21 mouse cellular contexts compared by ENCODE assay signal in genomic region chr11:35938790-35939385, GRCm38 (mm10). TPM values are rescaled to one million over a fixed set of nuclear protein-coding genes. Genes with fewer than 3 reads are reported as not detected.
A peak's percentile ranks its signal among the peaks of the same experiment; 100 is the strongest.
DNase-seq lines count a peak whose midpoint lies in the region; ATAC-seq lines count a peak whose summit lies in the region.
"Had no signal": no experiment of that assay in that cellular context is flagged by ENCODE, and none has a peak within 500 bp of the region (broad histone marks: within the 10 kb centered on the region; RNA-seq: fewer than 3 reads in every experiment).

No protein-coding gene starts in this region.

- ATAC-seq in embryonic facial prominence, embryonic 12.5 days (ENCODE audit: insufficient number of reproducible peaks, insufficient read depth, low FRiP score, low TSS enrichment) = 0 out of 2 replicates have a peak, but pooled peaks have one; percentile 29
- 0 out of 2 replicates have a peak, but pooled peaks have one; percentile 54 for ATAC-seq in lung, embryonic 15.5 days (ENCODE audit: borderline replicate concordance, extremely low read depth, low FRiP score, low TSS enrichment)
- peak; percentile 88 for ATAC-seq in kidney, embryonic 15.5 days (replicated peaks; ENCODE audit: low FRiP score)
- ATAC-seq in megakaryocyte progenitor cell, adult 5-6 weeks (replicated peaks; ENCODE audit: poor library complexity) = no peak

- no peak overlapping the region for H3K27ac ChIP-seq in embryonic facial prominence, embryonic 12.5 days
- no peak overlapping the region for H3K27ac ChIP-seq in embryonic facial prominence, embryonic 10.5 days (replicated peaks)
- H3K27ac ChIP-seq in lung, embryonic 15.5 days = peak overlapping the region; percentile 69
- peak overlapping the region; percentile 89 for H3K27ac ChIP-seq in kidney, embryonic 15.5 days
- H3K27ac ChIP-seq: forebrain, embryonic 12.5 days; heart, adult 2 months; heart, embryonic 15.5 days; liver, embryonic 14.5 days; macrophage; midbrain, embryonic 12.5 days; neural tube, embryonic 12.5 days had no signal

- 56% methylated on average over 6 of the region's 6 CpGs for WGBS in embryonic facial prominence, embryonic 12.5 days
- WGBS in embryonic facial prominence, embryonic 10.5 days = 61% methylated on average over 6 of the region's 6 CpGs
- WGBS in lung, embryonic 15.5 days = 41% methylated on average over 6 of the region's 6 CpGs
- WGBS in kidney, embryonic 15.5 days = 41% methylated on average over 6 of the region's 6 CpGs

- DNase-seq in embryonic facial prominence, embryonic 10.5 days (ENCODE audit: low spot score) = no peak
- DNase-seq in lung, adult 18-20 months = no peak
- DNase-seq in retina, embryonic 14.5 days (ENCODE audit: low spot score) = peak; percentile 30
- no peak for DNase-seq in frontal cortex, adult 2 months (ENCODE audit: extremely low spot score in 1 of 2, low spot score in 1 of 2)
- DNase-seq: adrenal gland, postnatal 14 days; cerebellum, adult 11 months; cerebellum, postnatal 25 days; embryo, embryonic 11 days; gastrocnemius, postnatal 14 days; heart, adult 2 months; heart, postnatal 4 days had no signal

- no peak overlapping the region for H3K9ac ChIP-seq in embryonic facial prominence, embryonic 12.5 days
- no peak overlapping the region for H3K9ac ChIP-seq in lung, embryonic 15.5 days
- H3K9ac ChIP-seq in kidney, embryonic 15.5 days = no peak overlapping the region
- H3K9ac ChIP-seq: forebrain, embryonic 12.5 days; heart, embryonic 15.5 days; liver, embryonic 14.5 days; midbrain, embryonic 12.5 days; neural tube, embryonic 12.5 days had no signal

- no peak overlapping the region for H3K4me3 ChIP-seq in embryonic facial prominence, embryonic 12.5 days
- no peak overlapping the region for H3K4me3 ChIP-seq in embryonic facial prominence, embryonic 10.5 days
- H3K4me3 ChIP-seq in lung, embryonic 15.5 days = no peak overlapping the region
- no peak overlapping the region for H3K4me3 ChIP-seq in kidney, embryonic 15.5 days (replicated peaks)
- H3K4me3 ChIP-seq: forebrain, embryonic 12.5 days; heart, adult 2 months; heart, embryonic 15.5 days; midbrain, embryonic 12.5 days; neural tube, embryonic 12.5 days had no signal

- H3K4me2 ChIP-seq in embryonic facial prominence, embryonic 12.5 days (replicated peaks) = no peak overlapping the region
- no peak overlapping the region for H3K4me2 ChIP-seq in lung, embryonic 15.5 days
- no peak overlapping the region for H3K4me2 ChIP-seq in kidney, embryonic 15.5 days
- H3K4me2 ChIP-seq: forebrain, embryonic 12.5 days; heart, embryonic 15.5 days; midbrain, embryonic 12.5 days; neural tube, embryonic 12.5 days had no signal

- no peaks in the 10 kb centered on the region for H3K27me3 ChIP-seq in embryonic facial prominence, embryonic 12.5 days
- H3K27me3 ChIP-seq in embryonic facial prominence, embryonic 10.5 days (replicated peaks; ENCODE audit: low read depth, poor library complexity, severe bottlenecking) = no peaks in the 10 kb centered on the region
- no peaks in the 10 kb centered on the region for H3K27me3 ChIP-seq in lung, embryonic 15.5 days
- H3K27me3 ChIP-seq in kidney, embryonic 15.5 days = no peaks in the 10 kb centered on the region
- H3K27me3 ChIP-seq: forebrain, embryonic 12.5 days; heart, embryonic 15.5 days; midbrain, embryonic 12.5 days; neural tube, embryonic 12.5 days had no signal

- no peaks in the 10 kb centered on the region for H3K36me3 ChIP-seq in embryonic facial prominence, embryonic 12.5 days
- H3K36me3 ChIP-seq in embryonic facial prominence, embryonic 10.5 days (replicated peaks) = no peaks in the 10 kb centered on the region
- no peaks in the 10 kb centered on the region for H3K36me3 ChIP-seq in lung, embryonic 15.5 days
- H3K36me3 ChIP-seq in kidney, embryonic 15.5 days = no peaks in the 10 kb centered on the region
- H3K36me3 ChIP-seq: forebrain, embryonic 12.5 days; heart, embryonic 15.5 days; midbrain, embryonic 12.5 days; neural tube, embryonic 12.5 days had no signal

- H3K4me1 ChIP-seq in embryonic facial prominence, embryonic 12.5 days = peaks cover 15% of the 10 kb centered on the region; the same call in 1 of the 2 replicates
- peaks cover 49% of the 10 kb centered on the region for H3K4me1 ChIP-seq in embryonic facial prominence, embryonic 10.5 days
- peaks cover 34% of the 10 kb centered on the region for H3K4me1 ChIP-seq in lung, embryonic 15.5 days
- peaks cover 63% of the 10 kb centered on the region for H3K4me1 ChIP-seq in kidney, embryonic 15.5 days

- no peaks in the 10 kb centered on the region for H3K9me3 ChIP-seq in embryonic facial prominence, embryonic 12.5 days
- H3K9me3 ChIP-seq in embryonic facial prominence, embryonic 10.5 days = no peaks in the 10 kb centered on the region
- H3K9me3 ChIP-seq in lung, embryonic 15.5 days = no peaks in the 10 kb centered on the region
- no peaks in the 10 kb centered on the region for H3K9me3 ChIP-seq in kidney, embryonic 15.5 days (replicated peaks)
- H3K9me3 ChIP-seq: forebrain, embryonic 12.5 days; heart, embryonic 15.5 days; midbrain, embryonic 12.5 days; neural tube, embryonic 12.5 days had no signal

RNA-seq across cellular contexts. Expression of gene Wwc1, which starts 41.4 kb away (rescaled TPM):
- polyA plus RNA-seq in embryonic facial prominence, embryonic 12.5 days (2016; fragmentation: Nextera tagmentation; extraction: Ambion mirVana) = 5.7 and 7.8 TPM in 2 replicates
- polyA plus RNA-seq in embryonic facial prominence, embryonic 10.5 days (2016; fragmentation: Nextera tagmentation; extraction: Ambion mirVana) = 4.2 and 4.4 TPM in 2 replicates
- 16.2 and 16.7 TPM in 2 replicates for polyA plus RNA-seq in lung, embryonic 15.5 days (2015; fragmentation: Nextera tagmentation; extraction: Ambion mirVana)
- 6.9 and 7.1 TPM in 2 replicates for polyA plus RNA-seq in kidney, embryonic 15.5 days (2015; fragmentation: Nextera tagmentation; extraction: Ambion mirVana)
- 0.02 TPM in 1 of 2 replicates, not detected in the other for total RNA-seq in megakaryocyte progenitor cell, adult 5-6 weeks (2015)
- total RNA-seq in megakaryocyte progenitor cell, adult 5-6 weeks (2017) = 0.03 TPM in 1 of 2 replicates, not detected in the other
- 66.6 and 79.1 TPM in 2 replicates for polyA plus RNA-seq in frontal cortex, adult 2 months (2012; rRNA removed)

Comparison
In these comparisons a context has a peak if more than half of its experiments do, and no peak if none do; other contexts are left out.
1. H3K27ac ChIP-seq: peak in lung, embryonic 15.5 days (single experiment) and kidney, embryonic 15.5 days (single experiment); none in embryonic facial prominence, embryonic 12.5 days (single experiment) and embryonic facial prominence, embryonic 10.5 days (single experiment).